Mouse (Mus musculus) lung, adult 2 months (tissue): Measurements from ENCODE around the gene Crybb3.

Experiments
- CTCF ChIP-seq: fragments of 200-500 bp; IDR thresholded peaks from 2 replicates; pipeline ENCODE4 v1.5.1; 2011; ENCODE audit warnings: mild to moderate bottlenecking, low read length, control low read depth; ENCODE audit not compliant: insufficient read depth
- POLR2A ChIP-seq: fragments of 200-500 bp; IDR thresholded peaks from 2 replicates; pipeline ENCODE4 v1.6.1; 2011; ENCODE audit warnings: low read depth, mild to moderate bottlenecking, control low read depth, low read length, borderline replicate concordance; ENCODE audit errors: extremely low read depth

DNA sequence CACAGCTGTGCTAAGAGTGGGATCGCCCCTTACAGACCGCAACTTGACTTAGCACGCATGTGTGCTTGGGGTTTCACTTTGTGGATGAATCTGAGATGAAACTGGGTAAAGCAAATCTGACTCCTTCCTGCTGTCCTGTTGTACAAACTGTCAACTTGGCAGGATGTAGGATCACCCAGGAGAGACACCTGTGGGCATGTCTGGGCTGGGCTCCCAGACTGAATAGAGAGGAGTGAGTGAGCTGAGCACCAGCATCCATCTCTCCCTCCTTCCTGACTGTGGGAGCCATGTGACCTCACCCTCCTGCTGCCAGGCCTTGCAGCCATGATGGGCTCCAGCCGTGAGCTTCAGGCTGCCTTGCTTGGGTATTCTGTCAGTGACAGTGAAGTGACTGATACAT is 24.1 kb upstream of the Crybb3 start:
- TF ChIP-seq CTCF (no peak), POLR2A (no peak)
